Mouse (Mus musculus): ENCODE results near the gene Ptprn2. TPM values are rescaled to one million over a fixed set of nuclear protein-coding genes. Genes with fewer than 3 reads are reported as not detected.

The Ptprn2 gene
- polyA plus RNA-seq, 1 experiment from 2014 or later = 6.9 TPM

- ATAC-seq (ENCODE audit: low FRiP score) (no peak), DNase-seq (ENCODE audit: low spot score) (no peak)
- WGBS = 81% methylated on average over 4 of the region's 4 CpGs
- no peak overlapping the region for H3K4me2 ChIP-seq (replicated peaks; ENCODE audit: low read depth, low read length)
- H3K27me3 ChIP-seq (ENCODE audit: control insufficient read depth, insufficient read depth, low read length) = no peaks in the 10 kb centered on the region
- no peak overlapping the region for H3K9ac ChIP-seq (ENCODE audit: low read depth, low read length)
- H3K9me3 ChIP-seq (ENCODE audit: control insufficient read depth, low read length) = no peaks in the 10 kb centered on the region
- H3K4me1 ChIP-seq (replicated peaks; ENCODE audit: control insufficient read depth, insufficient read depth, low read length) = peaks cover 2% of the 10 kb centered on the region
- no peak overlapping the region for H3K27ac ChIP-seq (ENCODE audit: low read depth, low read length)
- no peaks in the 10 kb centered on the region for H3K36me3 ChIP-seq (ENCODE audit: control insufficient read depth, insufficient read depth, low read length)
- no peak overlapping the region for H3K4me3 ChIP-seq (ENCODE audit: low read depth, low read length)
Measured at GRCm38 (mm10) chr12:116771493-116771892, 286.0 kb downstream of the Ptprn2 start.

- Histone ChIP-seq H3K4me1 (replicated peaks; ENCODE audit: control insufficient read depth, insufficient read depth, low read length) (peaks cover 2% of the 10 kb centered on the region), H3K27ac (ENCODE audit: low read depth, low read length) (no peak overlapping the region), H3K4me2 (replicated peaks; ENCODE audit: low read depth, low read length) (no peak overlapping the region), H3K27me3 (ENCODE audit: control insufficient read depth, insufficient read depth, low read length) (no peaks in the 10 kb centered on the region), H3K36me3 (ENCODE audit: control insufficient read depth, insufficient read depth, low read length) (no peaks in the 10 kb centered on the region), H3K9ac (ENCODE audit: low read depth, low read length) (no peak overlapping the region), H3K4me3 (ENCODE audit: low read depth, low read length) (no peak overlapping the region), H3K9me3 (ENCODE audit: control insufficient read depth, low read length) (no peaks in the 10 kb centered on the region)
- 37% methylated on average over 7 of the region's 7 CpGs for WGBS
- DNase-seq (ENCODE audit: low spot score) (peak; percentile 29), ATAC-seq (ENCODE audit: low FRiP score) (peak; percentile 39; the same call in 1 of the 2 replicates)
Measured at GRCm38 (mm10) chr12:116772081-116772566, 286.6 kb downstream of the Ptprn2 start.

- DNase-seq (ENCODE audit: low spot score) (no peak), ATAC-seq (ENCODE audit: low FRiP score) (no peak)
- WGBS = 88% methylated on average over 3 of the region's 3 CpGs
- Histone ChIP-seq H3K27ac (ENCODE audit: low read depth, low read length) (no peak overlapping the region), H3K9me3 (ENCODE audit: control insufficient read depth, low read length) (no peaks in the 10 kb centered on the region), H3K4me2 (replicated peaks; ENCODE audit: low read depth, low read length) (no peak overlapping the region), H3K36me3 (ENCODE audit: control insufficient read depth, insufficient read depth, low read length) (no peaks in the 10 kb centered on the region), H3K9ac (ENCODE audit: low read depth, low read length) (no peak overlapping the region), H3K27me3 (ENCODE audit: control insufficient read depth, insufficient read depth, low read length) (no peaks in the 10 kb centered on the region), H3K4me1 (replicated peaks; ENCODE audit: control insufficient read depth, insufficient read depth, low read length) (peaks cover 2% of the 10 kb centered on the region), H3K4me3 (ENCODE audit: low read depth, low read length) (no peak overlapping the region)
Measured at GRCm38 (mm10) chr12:116773344-116773743, 287.8 kb downstream of the Ptprn2 start.

GRCm38 (mm10) chr12:116776447-116776846 lies 290.9 kb downstream of the Ptprn2 start:
- no peak overlapping the region for H3K4me2 ChIP-seq (replicated peaks; ENCODE audit: low read depth, low read length)
- WGBS = 94% methylated on average over 8 of the region's 8 CpGs
- no peak for ATAC-seq (ENCODE audit: low FRiP score)
- no peak overlapping the region for H3K4me3 ChIP-seq (ENCODE audit: low read depth, low read length)
- no peak for DNase-seq (ENCODE audit: low spot score)
- no peaks in the 10 kb centered on the region for H3K9me3 ChIP-seq (ENCODE audit: control insufficient read depth, low read length)
- H3K36me3 ChIP-seq (ENCODE audit: control insufficient read depth, insufficient read depth, low read length) = no peaks in the 10 kb centered on the region
- H3K27ac ChIP-seq (ENCODE audit: low read depth, low read length) = no peak overlapping the region
- no peak overlapping the region for H3K9ac ChIP-seq (ENCODE audit: low read depth, low read length)
- no peaks in the 10 kb centered on the region for H3K27me3 ChIP-seq (ENCODE audit: control insufficient read depth, insufficient read depth, low read length)
- peaks cover 2% of the 10 kb centered on the region for H3K4me1 ChIP-seq (replicated peaks; ENCODE audit: control insufficient read depth, insufficient read depth, low read length)

GRCm38 (mm10) chr12:116778095-116779090 lies 292.9 kb downstream of the Ptprn2 start:
- no peaks in the 10 kb centered on the region for H3K4me1 ChIP-seq (replicated peaks; ENCODE audit: control insufficient read depth, insufficient read depth, low read length)
- H3K27me3 ChIP-seq (ENCODE audit: control insufficient read depth, insufficient read depth, low read length) = no peaks in the 10 kb centered on the region
- DNase-seq (ENCODE audit: low spot score) = peak; percentile 34
- H3K4me2 ChIP-seq (replicated peaks; ENCODE audit: low read depth, low read length) = no peak overlapping the region
- H3K27ac ChIP-seq (ENCODE audit: low read depth, low read length) = peak overlapping the region; percentile 39
- ATAC-seq (ENCODE audit: low FRiP score) = peak; percentile 84
- H3K36me3 ChIP-seq (ENCODE audit: control insufficient read depth, insufficient read depth, low read length) = no peaks in the 10 kb centered on the region
- 50% methylated on average over 4 of the region's 4 CpGs for WGBS
- no peak overlapping the region for H3K4me3 ChIP-seq (ENCODE audit: low read depth, low read length)
- no peaks in the 10 kb centered on the region for H3K9me3 ChIP-seq (ENCODE audit: control insufficient read depth, low read length)
- H3K9ac ChIP-seq (ENCODE audit: low read depth, low read length) = no peak overlapping the region

GRCm38 (mm10) chr12:116780419-116780818 lies 294.9 kb downstream of the Ptprn2 start:
- Histone ChIP-seq H3K27ac (ENCODE audit: low read depth, low read length) (no peak overlapping the region), H3K36me3 (ENCODE audit: control insufficient read depth, insufficient read depth, low read length) (no peaks in the 10 kb centered on the region), H3K4me1 (replicated peaks; ENCODE audit: control insufficient read depth, insufficient read depth, low read length) (no peaks in the 10 kb centered on the region), H3K4me3 (ENCODE audit: low read depth, low read length) (no peak overlapping the region), H3K27me3 (ENCODE audit: control insufficient read depth, insufficient read depth, low read length) (no peaks in the 10 kb centered on the region), H3K4me2 (replicated peaks; ENCODE audit: low read depth, low read length) (no peak overlapping the region), H3K9me3 (ENCODE audit: control insufficient read depth, low read length) (no peaks in the 10 kb centered on the region), H3K9ac (ENCODE audit: low read depth, low read length) (no peak overlapping the region)
- DNase-seq (ENCODE audit: low spot score) (no peak), ATAC-seq (ENCODE audit: low FRiP score) (no peak)
- WGBS = 90% methylated on average over 1 of the region's 1 CpGs

- Histone ChIP-seq H3K36me3 (ENCODE audit: control insufficient read depth, insufficient read depth, low read length) (no peaks in the 10 kb centered on the region), H3K9ac (ENCODE audit: low read depth, low read length) (no peak overlapping the region), H3K4me1 (replicated peaks; ENCODE audit: control insufficient read depth, insufficient read depth, low read length) (no peaks in the 10 kb centered on the region), H3K9me3 (ENCODE audit: control insufficient read depth, low read length) (no peaks in the 10 kb centered on the region), H3K27ac (ENCODE audit: low read depth, low read length) (no peak overlapping the region), H3K4me3 (ENCODE audit: low read depth, low read length) (no peak overlapping the region), H3K27me3 (ENCODE audit: control insufficient read depth, insufficient read depth, low read length) (no peaks in the 10 kb centered on the region), H3K4me2 (replicated peaks; ENCODE audit: low read depth, low read length) (no peak overlapping the region)
- no peak for DNase-seq (ENCODE audit: low spot score)
- ATAC-seq (ENCODE audit: low FRiP score) = no peak
- WGBS = 89% methylated on average over 3 of the region's 3 CpGs
Measured at GRCm38 (mm10) chr12:116785731-116786130, 300.2 kb downstream of the Ptprn2 start.

GRCm38 (mm10) chr12:116788346-116788745 lies 302.8 kb downstream of the Ptprn2 start:
- Histone ChIP-seq H3K27me3 (ENCODE audit: control insufficient read depth, insufficient read depth, low read length) (no peaks in the 10 kb centered on the region), H3K4me1 (replicated peaks; ENCODE audit: control insufficient read depth, insufficient read depth, low read length) (no peaks in the 10 kb centered on the region), H3K9me3 (ENCODE audit: control insufficient read depth, low read length) (no peaks in the 10 kb centered on the region), H3K27ac (ENCODE audit: low read depth, low read length) (no peak overlapping the region), H3K36me3 (ENCODE audit: control insufficient read depth, insufficient read depth, low read length) (no peaks in the 10 kb centered on the region), H3K4me3 (ENCODE audit: low read depth, low read length) (no peak overlapping the region), H3K9ac (ENCODE audit: low read depth, low read length) (no peak overlapping the region), H3K4me2 (replicated peaks; ENCODE audit: low read depth, low read length) (no peak overlapping the region)
- WGBS = 88% methylated on average over 3 of the region's 3 CpGs
- ATAC-seq (ENCODE audit: low FRiP score) (no peak), DNase-seq (ENCODE audit: low spot score) (no peak)

- no peak for ATAC-seq (ENCODE audit: low FRiP score)
- H3K9me3 ChIP-seq (ENCODE audit: control insufficient read depth, low read length) = no peaks in the 10 kb centered on the region
- no peaks in the 10 kb centered on the region for H3K27me3 ChIP-seq (ENCODE audit: control insufficient read depth, insufficient read depth, low read length)
- H3K4me1 ChIP-seq (replicated peaks; ENCODE audit: control insufficient read depth, insufficient read depth, low read length) = no peaks in the 10 kb centered on the region
- no peak overlapping the region for H3K4me3 ChIP-seq (ENCODE audit: low read depth, low read length)
- H3K27ac ChIP-seq (ENCODE audit: low read depth, low read length) = no peak overlapping the region
- no peak for DNase-seq (ENCODE audit: low spot score)
- H3K36me3 ChIP-seq (ENCODE audit: control insufficient read depth, insufficient read depth, low read length) = no peaks in the 10 kb centered on the region
- WGBS = 90% methylated on average over 5 of the region's 5 CpGs
- H3K9ac ChIP-seq (ENCODE audit: low read depth, low read length) = no peak overlapping the region
- no peak overlapping the region for H3K4me2 ChIP-seq (replicated peaks; ENCODE audit: low read depth, low read length)
Measured at GRCm38 (mm10) chr12:116803331-116803730, 317.8 kb downstream of the Ptprn2 start.

Measured in hindbrain, embryonic 11.5 days (tissue).